Mouse (Mus musculus): Measurements from ENCODE around the gene Flt3l. TPM values are rescaled to one million over a fixed set of nuclear protein-coding genes. Genes with fewer than 3 reads are reported as not detected.
A peak's percentile ranks its signal among the peaks of the same experiment; 100 is the strongest.
"Not testable (repeated sequence)": the region's sequence is repeated elsewhere in the genome, so short reads cannot be mapped to it uniquely, and the experiment has no call there.

The Flt3l gene
- polyA plus RNA-seq, 1 experiment from 2014 or later: 1.3 TPM

DNA sequence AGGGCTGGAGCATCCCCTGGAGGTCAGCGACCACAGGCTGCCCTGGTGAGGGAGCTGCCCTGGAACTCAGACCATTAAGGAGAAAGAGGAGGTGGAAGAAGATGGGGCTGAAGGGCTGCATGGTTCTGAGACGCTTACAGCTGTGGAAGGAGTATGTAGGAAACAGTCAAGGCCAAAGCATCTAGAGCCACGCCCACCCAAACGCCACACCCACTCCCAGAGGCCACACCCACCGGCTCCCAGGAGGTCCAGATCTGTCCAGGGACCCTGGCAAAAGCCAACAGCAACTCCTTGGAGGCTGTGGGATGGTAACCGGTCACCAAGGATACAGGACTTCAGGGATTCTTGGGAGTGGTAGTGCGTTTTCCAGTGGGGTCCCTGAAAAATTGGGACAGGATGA, 42.3 kb upstream of the Flt3l start:
- WGBS: 22% methylated on average over 7 of the region's 7 CpGs

DNA sequence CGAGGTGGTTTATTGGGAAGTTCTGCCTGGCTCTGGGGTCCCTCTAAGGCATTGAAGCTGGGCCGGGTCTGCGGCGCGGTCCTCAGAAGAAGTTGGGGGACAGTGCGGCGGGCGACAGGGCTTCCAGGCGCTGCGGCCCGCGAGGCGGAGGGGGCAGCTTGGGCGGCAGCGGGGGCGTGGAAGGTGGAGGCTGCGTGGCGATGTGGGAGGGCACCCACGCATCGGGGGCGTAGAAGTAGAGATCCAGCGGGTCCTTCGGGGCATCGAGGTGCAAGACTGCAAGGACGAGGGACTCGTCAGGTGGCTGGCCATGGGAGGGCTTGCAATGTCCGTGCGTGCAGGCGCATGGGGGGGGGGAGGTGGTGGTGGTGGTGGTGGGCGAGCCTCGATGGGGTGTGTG, 40.1 kb upstream of the Flt3l start:
- Histone ChIP-seq H3K36me3 (ENCODE audit: control insufficient read depth, insufficient read depth, low read length) (no peaks in the 10 kb centered on the region), H3K9ac (ENCODE audit: low read length) (no peak overlapping the region), H3K9me3 (replicated peaks; ENCODE audit: control insufficient read depth, low read length) (no peaks in the 10 kb centered on the region), H3K27me3 (replicated peaks; ENCODE audit: control insufficient read depth, insufficient read depth, low read length) (peaks cover 74% of the 10 kb centered on the region), H3K4me2 (ENCODE audit: low read length) (peak overlapping the region; percentile 28), H3K4me3 (ENCODE audit: low read depth, low read length) (no peak overlapping the region), H3K27ac (ENCODE audit: low read depth, low read length) (no peak overlapping the region), H3K4me1 (ENCODE audit: control insufficient read depth, insufficient read depth, low read length) (0 out of 2 replicates have a peak, but pooled peaks cover 2% of the 10 kb centered on the region)
- DNase-seq (ENCODE audit: low spot score): no peak
- WGBS: 2% methylated on average over 31 of the region's 31 CpGs
- no peak for ATAC-seq

More for the DNA sequence above, 42.3 kb upstream of the Flt3l start:
- no peak for ATAC-seq
- Histone ChIP-seq H3K9me3 (replicated peaks; ENCODE audit: control insufficient read depth, low read length) (no peaks in the 10 kb centered on the region), H3K4me2 (ENCODE audit: low read length) (no peak overlapping the region), H3K27me3 (replicated peaks; ENCODE audit: control insufficient read depth, insufficient read depth, low read length) (peaks cover 96% of the 10 kb centered on the region), H3K27ac (ENCODE audit: low read depth, low read length) (no peak overlapping the region), H3K4me3 (ENCODE audit: low read depth, low read length) (no peak overlapping the region), H3K36me3 (ENCODE audit: control insufficient read depth, insufficient read depth, low read length) (no peaks in the 10 kb centered on the region), H3K9ac (ENCODE audit: low read length) (no peak overlapping the region), H3K4me1 (ENCODE audit: control insufficient read depth, insufficient read depth, low read length) (peaks cover 7% of the 10 kb centered on the region; the same call in 1 of the 2 replicates)
- DNase-seq (ENCODE audit: low spot score): no peak

DNA sequence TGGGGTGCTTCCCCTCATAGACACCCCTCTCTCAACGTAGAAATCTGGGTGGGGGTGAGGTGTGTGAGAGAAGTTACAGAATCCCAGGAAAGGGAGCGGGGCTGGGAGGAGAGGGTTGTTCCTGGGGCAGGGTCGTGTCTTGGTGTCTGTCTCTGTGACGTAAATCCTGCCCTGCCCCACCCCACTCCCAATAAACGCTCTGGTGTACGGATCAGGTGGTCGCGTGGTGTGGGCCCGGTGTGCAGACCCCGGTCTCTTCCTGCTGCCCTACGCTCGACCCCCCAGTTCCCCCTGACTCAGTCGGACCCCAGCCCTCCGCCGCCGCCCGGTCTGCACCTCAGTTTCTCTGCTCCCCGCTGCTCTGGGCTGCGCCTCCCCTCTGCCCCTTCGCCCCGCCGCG, 39.7 kb upstream of the Flt3l start:
- Histone ChIP-seq H3K27ac (ENCODE audit: low read depth, low read length) (no peak overlapping the region), H3K27me3 (replicated peaks; ENCODE audit: control insufficient read depth, insufficient read depth, low read length) (peaks cover 70% of the 10 kb centered on the region), H3K36me3 (ENCODE audit: control insufficient read depth, insufficient read depth, low read length) (no peaks in the 10 kb centered on the region), H3K4me1 (ENCODE audit: control insufficient read depth, insufficient read depth, low read length) (no peaks in the 10 kb centered on the region), H3K4me3 (ENCODE audit: low read depth, low read length) (no peak overlapping the region), H3K4me2 (ENCODE audit: low read length) (peak overlapping the region; percentile 28), H3K9ac (ENCODE audit: low read length) (no peak overlapping the region), H3K9me3 (replicated peaks; ENCODE audit: control insufficient read depth, low read length) (no peaks in the 10 kb centered on the region)
- ATAC-seq: no peak
- DNase-seq (ENCODE audit: low spot score): no peak
- WGBS: under 1% methylated on average over 23 of the region's 23 CpGs

DNA sequence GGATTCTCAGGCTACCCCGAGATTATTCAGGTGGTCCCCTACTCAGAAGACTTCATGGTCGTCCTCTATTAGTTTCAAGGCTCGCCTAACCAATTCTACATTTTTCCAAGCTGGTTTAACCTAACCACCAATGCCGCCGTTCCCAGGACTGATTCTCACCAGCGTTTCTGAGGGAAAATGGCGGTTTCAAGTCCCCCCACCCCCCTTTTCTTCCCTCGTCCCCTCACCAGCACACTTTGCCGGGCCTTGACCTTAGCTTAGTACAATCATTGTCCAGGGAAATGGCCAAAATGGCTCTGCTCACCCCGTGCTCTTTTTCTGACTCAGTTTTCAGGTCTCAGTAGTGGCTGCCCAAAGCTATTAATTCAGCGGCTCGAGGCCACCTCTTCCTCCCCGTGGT, 39.2 kb upstream of the Flt3l start:
- no peaks in the 10 kb centered on the region for H3K36me3 ChIP-seq (ENCODE audit: control insufficient read depth, insufficient read depth, low read length)
- H3K4me2 ChIP-seq (ENCODE audit: low read length): no peak overlapping the region
- H3K4me3 ChIP-seq (ENCODE audit: low read depth, low read length): no peak overlapping the region
- WGBS: 2% methylated on average over 13 of the region's 13 CpGs
- DNase-seq (ENCODE audit: low spot score) (no peak), ATAC-seq (no peak)
- H3K9ac ChIP-seq (ENCODE audit: low read length): no peak overlapping the region
- peaks cover 65% of the 10 kb centered on the region for H3K27me3 ChIP-seq (replicated peaks; ENCODE audit: control insufficient read depth, insufficient read depth, low read length)
- no peaks in the 10 kb centered on the region for H3K4me1 ChIP-seq (ENCODE audit: control insufficient read depth, insufficient read depth, low read length)
- H3K9me3 ChIP-seq (replicated peaks; ENCODE audit: control insufficient read depth, low read length): no peaks in the 10 kb centered on the region
- H3K27ac ChIP-seq (ENCODE audit: low read depth, low read length): no peak overlapping the region

DNA sequence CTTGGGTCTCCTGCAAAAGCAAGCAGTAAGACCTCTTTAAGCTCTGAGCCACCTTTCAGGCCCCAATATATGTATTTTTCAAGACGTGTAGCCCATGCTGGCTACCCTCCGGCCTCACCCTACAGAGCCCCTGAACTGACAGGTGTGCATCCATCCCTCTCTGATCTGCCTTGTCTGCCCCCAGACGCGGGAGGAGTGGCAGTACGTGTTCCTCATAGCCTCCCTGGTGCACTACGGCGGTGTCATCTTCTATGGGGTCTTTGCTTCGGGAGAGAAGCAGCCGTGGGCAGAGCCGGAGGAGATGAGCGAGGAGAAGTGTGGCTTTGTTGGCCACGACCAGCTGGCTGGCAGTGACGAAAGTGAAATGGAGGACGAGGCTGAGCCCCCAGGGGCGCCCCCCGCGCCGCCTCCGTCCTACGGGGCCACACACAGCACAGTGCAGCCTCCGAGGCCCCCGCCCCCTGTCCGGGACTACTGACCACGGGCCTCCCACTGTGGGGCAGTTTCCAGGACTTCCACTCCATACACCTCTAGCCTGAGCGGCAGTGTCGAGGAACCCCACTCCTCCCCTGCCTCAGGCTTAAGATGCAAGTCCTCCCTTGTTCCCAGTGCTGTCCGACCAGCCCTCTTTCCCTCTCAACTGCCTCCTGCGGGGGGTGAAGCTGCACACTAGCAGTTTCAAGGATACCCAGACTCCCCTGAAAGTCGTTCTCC, 38.5 kb upstream of the Flt3l start:
- Histone ChIP-seq H3K4me2 (ENCODE audit: low read length) (0 out of 2 replicates have a peak overlapping the region, but pooled peaks have one; percentile 2), H3K9ac (ENCODE audit: low read length) (no peak overlapping the region), H3K27ac (ENCODE audit: low read depth, low read length) (no peak overlapping the region), H3K36me3 (ENCODE audit: control insufficient read depth, insufficient read depth, low read length) (no peaks in the 10 kb centered on the region), H3K4me3 (ENCODE audit: low read depth, low read length) (no peak overlapping the region), H3K9me3 (replicated peaks; ENCODE audit: control insufficient read depth, low read length) (no peaks in the 10 kb centered on the region), H3K4me1 (ENCODE audit: control insufficient read depth, insufficient read depth, low read length) (no peaks in the 10 kb centered on the region), H3K27me3 (replicated peaks; ENCODE audit: control insufficient read depth, insufficient read depth, low read length) (peaks cover 63% of the 10 kb centered on the region)
- ATAC-seq (peak; percentile 18; the same call in 1 of the 2 replicates), DNase-seq (ENCODE audit: low spot score) (no peak)
- 3% methylated on average over 28 of the region's 29 CpGs for WGBS

DNA sequence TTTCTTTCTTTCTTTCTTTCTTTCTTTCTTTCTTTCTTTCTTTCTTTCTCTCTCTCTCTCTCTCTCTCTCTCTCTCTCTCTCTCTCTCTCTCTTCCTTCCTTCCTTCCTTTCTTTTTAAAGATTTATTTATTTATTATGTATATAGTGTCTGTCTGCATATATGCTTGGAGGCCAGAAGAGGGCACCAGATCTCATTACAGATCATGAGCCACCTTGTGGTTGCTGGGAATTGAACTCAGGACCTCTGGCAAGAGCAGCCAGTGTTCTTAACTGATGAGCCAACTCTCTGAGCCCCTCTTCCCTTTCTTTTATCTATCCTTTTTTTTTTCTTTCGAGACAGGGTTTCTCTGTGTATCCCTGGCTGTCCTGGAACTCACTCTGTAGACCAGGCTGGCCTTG, 37.5 kb upstream of the Flt3l start:
- H3K36me3 ChIP-seq (ENCODE audit: control insufficient read depth, insufficient read depth, low read length); H3K9me3 ChIP-seq (replicated peaks; ENCODE audit: control insufficient read depth, low read length); H3K4me2 ChIP-seq (ENCODE audit: low read length); H3K4me3 ChIP-seq (ENCODE audit: low read depth, low read length); ATAC-seq; H3K9ac ChIP-seq (ENCODE audit: low read length); H3K27ac ChIP-seq (ENCODE audit: low read depth, low read length); H3K4me1 ChIP-seq (ENCODE audit: control insufficient read depth, insufficient read depth, low read length); DNase-seq (ENCODE audit: low spot score): not testable (repeated sequence)
- peaks cover 63% of the 10 kb centered on the region for H3K27me3 ChIP-seq (replicated peaks; ENCODE audit: control insufficient read depth, insufficient read depth, low read length)
- 67% methylated on average over 1 of the region's 1 CpGs for WGBS

DNA sequence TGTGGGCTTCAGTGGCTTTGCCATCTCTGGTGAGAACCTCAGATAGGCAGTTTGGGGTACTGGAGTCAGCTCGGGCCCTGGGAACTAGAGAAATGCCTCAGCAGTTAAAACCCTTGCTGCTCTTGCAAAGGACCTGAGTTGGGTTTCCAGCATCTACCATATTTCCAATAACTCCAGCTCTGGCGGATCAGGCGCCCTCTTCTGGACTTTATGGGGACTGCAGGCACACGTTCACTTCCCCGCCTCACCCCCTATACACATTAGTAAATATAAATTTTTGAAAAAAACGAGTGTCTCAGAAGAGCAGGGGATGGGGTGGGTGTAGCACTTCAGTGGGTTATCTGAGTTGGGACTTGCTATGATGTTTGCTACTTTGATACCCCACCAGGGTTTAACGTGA, 36.7 kb upstream of the Flt3l start:
- peaks cover 62% of the 10 kb centered on the region for H3K27me3 ChIP-seq (replicated peaks; ENCODE audit: control insufficient read depth, insufficient read depth, low read length)

DNA sequence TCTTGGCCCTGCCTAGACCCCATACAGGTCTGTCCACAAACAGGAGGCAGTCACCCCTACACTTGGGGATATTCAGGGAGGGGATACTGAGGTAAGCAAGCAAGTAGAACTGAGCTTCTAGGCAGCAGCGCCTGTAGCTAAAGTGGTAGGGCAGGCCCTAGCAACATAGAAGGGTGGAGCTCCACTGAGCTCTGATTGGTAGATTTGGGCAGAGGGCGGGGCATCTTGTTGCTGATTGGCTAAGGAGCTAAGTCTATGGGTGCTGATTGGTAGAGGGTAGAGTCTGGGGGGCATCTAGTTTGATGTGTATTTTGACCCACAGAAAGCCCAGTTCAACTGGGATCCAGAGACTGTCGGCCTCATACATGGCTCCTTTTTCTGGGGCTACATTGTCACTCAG, 33.3 kb upstream of the Flt3l start:
- H3K27ac ChIP-seq (ENCODE audit: low read depth, low read length): no peak overlapping the region
- H3K9me3 ChIP-seq (replicated peaks; ENCODE audit: control insufficient read depth, low read length): no peaks in the 10 kb centered on the region
- peaks cover 53% of the 10 kb centered on the region for H3K27me3 ChIP-seq (replicated peaks; ENCODE audit: control insufficient read depth, insufficient read depth, low read length)
- H3K4me1 ChIP-seq (ENCODE audit: control insufficient read depth, insufficient read depth, low read length): peaks cover 4% of the 10 kb centered on the region; the same call in 1 of the 2 replicates
- DNase-seq (ENCODE audit: low spot score) (no peak), ATAC-seq (no peak)
- H3K36me3 ChIP-seq (ENCODE audit: control insufficient read depth, insufficient read depth, low read length): no peaks in the 10 kb centered on the region
- H3K4me3 ChIP-seq (ENCODE audit: low read depth, low read length): no peak overlapping the region
- no peak overlapping the region for H3K9ac ChIP-seq (ENCODE audit: low read length)
- H3K4me2 ChIP-seq (ENCODE audit: low read length): no peak overlapping the region
- WGBS: 87% methylated on average over 3 of the region's 3 CpGs

More for the DNA sequence above, 36.7 kb upstream of the Flt3l start:
- DNase-seq (ENCODE audit: low spot score) (no peak), ATAC-seq (no peak)
- no peak overlapping the region for H3K27ac ChIP-seq (ENCODE audit: low read depth, low read length)
- no peaks in the 10 kb centered on the region for H3K36me3 ChIP-seq (ENCODE audit: control insufficient read depth, insufficient read depth, low read length)
- H3K4me2 ChIP-seq (ENCODE audit: low read length): no peak overlapping the region
- H3K9me3 ChIP-seq (replicated peaks; ENCODE audit: control insufficient read depth, low read length): no peaks in the 10 kb centered on the region
- 64% methylated on average over 7 of the region's 7 CpGs for WGBS
- H3K4me1 ChIP-seq (ENCODE audit: control insufficient read depth, insufficient read depth, low read length): peaks cover 4% of the 10 kb centered on the region; the same call in 1 of the 2 replicates
- H3K9ac ChIP-seq (ENCODE audit: low read length): no peak overlapping the region
- no peak overlapping the region for H3K4me3 ChIP-seq (ENCODE audit: low read depth, low read length)

DNA sequence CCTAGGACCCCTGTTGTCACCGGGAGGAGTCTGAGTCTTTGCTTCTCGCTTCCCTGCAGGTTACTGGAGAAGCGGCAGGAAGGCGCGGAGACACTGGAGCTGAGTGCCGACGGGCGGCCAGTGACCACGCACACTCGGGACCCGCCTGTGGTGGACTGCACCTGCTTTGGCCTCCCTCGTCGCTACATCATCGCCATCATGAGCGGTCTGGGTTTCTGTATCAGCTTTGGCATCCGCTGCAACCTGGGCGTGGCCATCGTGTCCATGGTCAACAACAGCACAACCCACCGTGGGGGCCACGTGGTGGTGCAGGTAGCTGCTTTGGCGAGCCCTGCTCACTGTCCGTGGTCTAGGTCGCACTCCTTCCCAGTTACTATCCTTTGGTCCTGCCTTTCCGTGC, 32.4 kb upstream of the Flt3l start:
- H3K27ac ChIP-seq (ENCODE audit: low read depth, low read length): no peak overlapping the region
- 5% methylated on average over 24 of the region's 24 CpGs for WGBS
- ATAC-seq (no peak), DNase-seq (ENCODE audit: low spot score) (no peak)
- peaks cover 6% of the 10 kb centered on the region; the same call in 1 of the 2 replicates for H3K4me1 ChIP-seq (ENCODE audit: control insufficient read depth, insufficient read depth, low read length)
- peak overlapping the region; percentile 20 for H3K4me2 ChIP-seq (ENCODE audit: low read length)
- H3K9ac ChIP-seq (ENCODE audit: low read length): no peak overlapping the region
- no peaks in the 10 kb centered on the region for H3K36me3 ChIP-seq (ENCODE audit: control insufficient read depth, insufficient read depth, low read length)
- H3K27me3 ChIP-seq (replicated peaks; ENCODE audit: control insufficient read depth, insufficient read depth, low read length): peaks cover 55% of the 10 kb centered on the region
- H3K9me3 ChIP-seq (replicated peaks; ENCODE audit: control insufficient read depth, low read length): no peaks in the 10 kb centered on the region
- peak overlapping the region; percentile 8; the same call in 1 of the 2 replicates for H3K4me3 ChIP-seq (ENCODE audit: low read depth, low read length)

Data from forebrain, embryonic 14.5 days (tissue).